Mouse (Mus musculus) testis, adult 2 months (tissue): ENCODE results near the gene Vwa8.

Experiments
- CTCF ChIP-seq: fragments of 200-500 bp; IDR thresholded peaks from 2 replicates; pipeline ENCODE4 v1.5.1; 2012; ENCODE audit warnings: low read depth, mild to moderate bottlenecking, inconsistent platforms, low read length, moderate library complexity; ENCODE audit not compliant: control insufficient read depth, insufficient read depth, insufficient replicate concordance
- POLR2A ChIP-seq: fragments of 200-500 bp; IDR thresholded peaks from 2 replicates; pipeline ENCODE4 v1.6.1; 2012; ENCODE audit warnings: low read depth, mild to moderate bottlenecking, inconsistent platforms, low read length, moderate library complexity; ENCODE audit not compliant: control insufficient read depth

DNA sequence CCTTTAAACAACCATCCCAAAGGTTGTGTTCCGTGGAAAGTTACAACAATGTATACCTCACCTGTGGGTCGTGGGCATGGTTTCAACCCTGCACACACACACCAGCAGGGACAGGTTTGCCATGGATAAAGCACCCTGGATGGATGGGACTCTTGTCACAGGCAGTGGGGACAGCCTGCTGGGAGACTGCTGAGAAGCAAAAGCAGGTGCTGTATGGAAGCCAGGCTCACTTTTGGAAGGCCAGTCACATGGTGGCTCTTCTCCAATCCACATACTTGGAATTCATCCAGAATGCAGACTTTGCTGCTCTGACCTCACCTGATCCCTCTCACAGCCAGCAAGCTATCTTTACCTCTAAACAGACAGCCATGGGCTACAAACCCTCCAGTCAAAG lies 292.0 kb downstream of the Vwa8 start:
- TF ChIP-seq POLR2A (no peak), CTCF (no peak)
